Mouse (Mus musculus) ZHBTc4 (cell line): ENCODE results near the gene Hbq1a.

Experiments used
- DNase-seq: peaks from one replicate; pipeline ENCODE4 v3.0.0-alpha.2; 2011; ENCODE audit warnings: low read depth, low spot score

Hbq1a gene

GRCm38 (mm10) chr11:32321196-32321565 lies 21.3 kb downstream of the Hbq1a start:
- peak; percentile 90 for DNase-seq

GRCm38 (mm10) chr11:32324609-32325008 lies 24.7 kb downstream of the Hbq1a start:
- DNase-seq = peak; percentile 91

DNA sequence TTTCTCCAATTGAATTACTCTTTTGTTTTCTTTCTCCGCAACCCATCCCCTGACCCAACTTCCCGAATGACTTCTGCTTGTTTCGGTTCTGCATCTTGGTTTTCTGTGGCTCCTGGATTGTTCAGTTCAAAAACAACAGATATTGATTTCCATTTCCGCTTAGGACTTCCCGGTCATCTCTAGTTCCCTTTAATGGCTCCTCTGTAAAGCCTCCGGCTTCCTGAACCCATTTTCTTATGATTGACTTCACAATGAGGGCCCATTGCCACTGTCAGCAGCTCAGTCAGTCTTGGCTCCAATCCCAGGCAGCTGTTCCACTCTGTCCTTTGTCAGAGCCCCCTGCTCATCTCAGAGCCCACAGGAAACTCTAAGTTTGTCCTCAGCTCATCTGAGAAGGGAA lies 31.2 kb downstream of the Hbq1a start:
- DNase-seq = no peak

GRCm38 (mm10) chr11:32331861-32332260 lies 32.0 kb downstream of the Hbq1a start:
- DNase-seq = no peak

DNA sequence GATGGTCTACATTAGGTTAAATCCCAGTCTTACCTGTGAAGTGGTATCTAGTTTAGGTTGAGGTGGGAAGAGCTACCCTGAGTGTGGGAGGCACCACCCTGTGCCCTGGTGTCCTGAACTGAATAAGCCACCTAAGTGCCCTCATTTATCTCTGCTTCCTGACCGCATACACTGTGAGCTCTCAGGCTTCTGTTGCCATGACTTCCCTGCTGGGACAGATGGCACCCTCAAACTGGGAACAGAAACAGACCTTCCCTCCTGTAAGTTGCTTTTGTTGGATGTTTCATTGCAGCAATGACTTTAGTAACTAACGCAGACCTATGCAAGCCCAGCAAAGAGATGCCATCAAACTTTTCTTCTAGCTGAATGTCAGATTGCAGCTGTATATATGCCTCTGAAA lies 33.4 kb downstream of the Hbq1a start:
- no peak for DNase-seq

DNA sequence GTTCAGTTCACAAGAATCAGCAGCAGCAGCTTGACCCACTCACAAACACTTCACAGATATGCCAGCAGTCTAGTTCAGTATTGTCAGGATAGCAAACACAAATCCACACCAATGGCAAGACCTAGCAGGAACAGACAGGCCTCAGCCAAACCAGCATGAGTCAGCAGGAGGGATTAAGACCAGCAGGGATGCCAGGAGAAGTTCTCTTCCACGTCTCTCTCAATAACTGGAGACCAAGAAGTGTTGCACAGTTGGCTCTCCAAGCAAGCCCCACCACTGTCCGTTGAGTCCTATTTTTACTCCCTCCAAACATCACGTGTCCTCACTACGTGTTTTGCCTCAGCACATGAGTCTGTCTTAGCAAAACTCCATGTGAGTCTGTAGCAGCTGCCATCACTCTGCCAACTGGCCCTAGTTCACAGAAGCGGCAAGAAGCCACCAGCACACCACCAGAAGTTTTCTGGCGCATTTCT lies 36.6 kb downstream of the Hbq1a start:
- DNase-seq = no peak

GRCm38 (mm10) chr11:32339131-32339531 lies 39.3 kb downstream of the Hbq1a start:
- no peak for DNase-seq

- peak; percentile 85 for DNase-seq
Measured at GRCm38 (mm10) chr11:32340476-32341473, 40.9 kb downstream of the Hbq1a start.

DNA sequence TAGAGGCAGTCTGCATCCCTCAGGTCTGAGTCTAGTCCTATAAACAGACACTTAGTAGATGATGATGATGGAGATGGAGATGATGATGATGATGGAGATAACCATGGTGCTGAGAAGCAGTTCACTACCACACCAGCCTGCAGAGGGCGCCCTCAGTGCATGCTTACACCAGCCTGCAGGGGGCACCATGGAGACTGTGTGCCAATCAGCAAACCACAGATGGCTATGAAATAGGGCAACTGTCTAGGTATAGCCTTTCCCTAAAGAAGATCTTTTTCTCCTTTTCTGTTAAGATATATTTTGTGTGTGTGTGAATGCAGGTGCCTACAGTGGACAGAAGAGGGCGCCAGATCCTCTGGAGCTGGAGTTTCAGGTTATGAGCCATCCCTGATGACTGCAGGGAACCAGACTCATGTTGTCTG lies 42.9 kb downstream of the Hbq1a start:
- DNase-seq = peak; percentile 70

- DNase-seq = no peak
Measured at GRCm38 (mm10) chr11:32343350-32343749, 43.5 kb downstream of the Hbq1a start.

- no peak for DNase-seq
Measured at GRCm38 (mm10) chr11:32345504-32346297, 45.8 kb downstream of the Hbq1a start.

DNA sequence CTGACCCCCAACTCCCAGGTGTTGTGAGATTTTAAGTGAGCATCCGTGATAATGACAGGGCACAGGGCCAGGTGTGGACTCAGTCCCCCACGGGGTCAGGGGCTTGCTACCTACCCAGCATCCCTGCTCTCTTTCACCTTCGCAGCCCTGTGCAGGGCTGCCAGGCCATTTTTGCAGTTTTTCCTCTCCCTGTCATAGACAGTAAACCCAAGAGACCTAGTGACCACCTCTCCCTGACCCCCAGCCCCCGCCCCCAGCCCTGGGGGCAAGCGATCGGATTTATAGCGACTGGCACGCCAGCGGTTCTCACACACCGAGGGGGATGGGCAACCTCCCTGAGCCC lies 47.4 kb downstream of the Hbq1a start:
- no peak for DNase-seq

- DNase-seq = peak; percentile 56
Measured at GRCm38 (mm10) chr11:32347607-32348432, 48.0 kb downstream of the Hbq1a start, which contains the start of gene Sh3pxd2b. Sh3pxd2b (plus strand) TSS chr11:32347820.

DNA sequence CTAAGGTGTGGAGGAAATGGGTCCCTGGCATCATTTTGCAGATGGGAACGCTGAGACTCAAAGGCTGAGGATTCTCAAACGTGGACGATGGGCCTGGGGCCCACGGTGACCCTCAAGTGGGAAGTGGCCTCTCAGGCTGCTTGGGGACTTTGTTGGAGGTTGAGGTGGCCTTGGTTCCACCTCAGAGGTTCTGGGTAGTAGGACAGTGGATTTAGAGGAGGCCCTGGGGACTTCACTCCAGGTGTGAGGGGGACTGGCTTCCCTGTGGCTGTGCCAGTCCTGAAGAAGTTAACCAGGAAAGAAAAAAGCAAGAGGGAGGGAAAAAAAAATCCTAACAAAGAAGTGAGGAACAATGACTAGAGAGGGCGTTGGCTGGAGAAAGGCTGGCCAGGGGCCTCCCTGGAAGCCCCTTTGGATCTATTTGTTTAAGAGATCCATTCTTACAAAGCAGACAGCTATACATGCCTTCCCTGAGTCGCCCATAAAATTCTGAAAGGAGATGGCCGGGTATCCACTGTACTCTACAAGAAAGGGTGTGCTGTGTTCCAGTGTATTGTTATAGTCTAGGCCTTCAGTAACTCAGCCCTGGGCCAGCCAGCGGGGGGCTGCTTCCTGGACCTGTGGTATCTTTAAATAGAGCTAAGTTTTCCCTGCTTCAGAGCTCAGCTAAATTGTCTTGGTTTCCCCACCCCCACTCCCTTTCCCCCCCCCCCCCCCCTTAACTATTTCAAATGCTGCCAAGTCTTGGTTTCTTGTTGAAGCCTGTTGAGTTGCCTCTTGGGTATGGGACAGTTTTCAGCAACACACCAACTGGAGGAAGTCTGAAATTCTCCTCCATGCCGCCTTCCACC lies 48.8 kb downstream of the Hbq1a start:
- DNase-seq = peak; percentile 65

GRCm38 (mm10) chr11:32349284-32349953 lies 49.5 kb downstream of the Hbq1a start:
- DNase-seq = no peak
